Mouse (Mus musculus) bone marrow, adult 2 months (tissue): ENCODE data around the gene Ugt2b1. TPM values are rescaled to one million over a fixed set of nuclear protein-coding genes. Genes with fewer than 3 reads are reported as not detected.

Source experiments
- H3K27ac ChIP-seq: fragments of 200-500 bp; 2 replicates; pipeline ENCODE4 v1.5.1; 2012; ENCODE audit warnings: low read depth, mild to moderate bottlenecking, control low read depth, inconsistent platforms, low read length; ENCODE audit not compliant: control insufficient read depth, poor library complexity, insufficient read depth
- H3K4me1 ChIP-seq: fragments of 200-500 bp; 2 replicates; pipeline ENCODE4 v1.6.1; 2011; ENCODE audit warnings: low read length; ENCODE audit not compliant: control insufficient read depth, insufficient read depth
- H3K4me3 ChIP-seq: fragments of 200-500 bp; replicated peaks from 2 replicates; pipeline ENCODE3; 2011; ENCODE audit warnings: mild to moderate bottlenecking, low read depth, low read length, control low read depth; ENCODE audit not compliant: control insufficient read depth
- CTCF ChIP-seq: fragments of 200-500 bp; IDR thresholded peaks from 2 replicates; pipeline ENCODE4 v1.5.1; 2011; ENCODE audit warnings: low read length, control low read depth; ENCODE audit not compliant: control insufficient read depth, insufficient read depth
- POLR2A ChIP-seq: fragments of 200-500 bp; IDR thresholded peaks from 2 replicates; pipeline ENCODE4 v1.6.1; 2011; ENCODE audit warnings: low read depth, mild to moderate bottlenecking, control low read depth, low read length, borderline replicate concordance; ENCODE audit not compliant: control insufficient read depth
- WGBS: fragments of 180-500 bp; shearing (Covaris S2); methylation state at CpG from one replicate; pipeline ENCODE4 v1.1.7; 2018; 5-methylcytosine and 5-hydroxymethylcytosine counted together
- polyA plus RNA-seq: library from polyadenylated mRNA; stranded (reverse); fragments of >200 nt; gene quantifications from 2 replicates; pipeline ENCODE4 v1.2.4, GENCODE M21; 2011; ENCODE audit warnings: low replicate concordance; ENCODE audit not compliant: missing spikeins, insufficient read depth, insufficient read length

Ugt2b1 gene
- polyA plus RNA-seq, 1 experiment: 1.4 TPM

GRCm38 (mm10) chr5:86906758-86907157 is 19.6 kb downstream of the Ugt2b1 start, which contains the start of gene Ugt2b34:
Gene Ugt2b34, minus strand, starts transcription at chr5:86906937.
- no peak within 1 kb of the TSS for H3K4me3 ChIP-seq
- 61% methylated on average over 1 of the region's 1 CpGs for WGBS
- no peak within 1 kb of the TSS for H3K27ac ChIP-seq
- no peak for TF ChIP-seq CTCF
- TF ChIP-seq POLR2A: no peak
- H3K4me1 ChIP-seq: no peaks in the 10 kb centered on the region

- WGBS: 56% methylated on average over 1 of the region's 1 CpGs
- no peak for TF ChIP-seq POLR2A
- no peaks in the 10 kb centered on the region for H3K4me1 ChIP-seq
- H3K4me3 ChIP-seq: no peak overlapping the region
- H3K27ac ChIP-seq: no peak overlapping the region
Measured at GRCm38 (mm10) chr5:86889933-86890332, 36.4 kb downstream of the Ugt2b1 start.

GRCm38 (mm10) chr5:86888420-86888819 is 37.9 kb downstream of the Ugt2b1 start:
- Histone ChIP-seq H3K4me3 (no peak overlapping the region), H3K4me1 (no peaks in the 10 kb centered on the region), H3K27ac (no peak overlapping the region)
- 56% methylated on average over 1 of the region's 1 CpGs for WGBS
- TF ChIP-seq POLR2A (no peak), CTCF (no peak)

- H3K4me3 ChIP-seq: no peak overlapping the region
- 76% methylated on average over 1 of the region's 1 CpGs for WGBS
- TF ChIP-seq CTCF: no peak
- TF ChIP-seq POLR2A: no peak
- no peaks in the 10 kb centered on the region for H3K4me1 ChIP-seq
- no peak overlapping the region for H3K27ac ChIP-seq
Measured at GRCm38 (mm10) chr5:86887081-86887480, 39.2 kb downstream of the Ugt2b1 start.

- TF ChIP-seq CTCF: no peak
- no peak overlapping the region for H3K4me3 ChIP-seq
- H3K4me1 ChIP-seq: no peaks in the 10 kb centered on the region
- no peak overlapping the region for H3K27ac ChIP-seq
- 39% methylated on average over 3 of the region's 3 CpGs for WGBS
Measured at GRCm38 (mm10) chr5:86886620-86887019, 39.7 kb downstream of the Ugt2b1 start.

GRCm38 (mm10) chr5:86871877-86872276 is 54.5 kb downstream of the Ugt2b1 start:
- H3K27ac ChIP-seq: no peak overlapping the region
- H3K4me1 ChIP-seq: no peaks in the 10 kb centered on the region
- WGBS: 26% methylated on average over 1 of the region's 1 CpGs
- H3K4me3 ChIP-seq: no peak overlapping the region
- TF ChIP-seq POLR2A (no peak), CTCF (no peak)

Other genes starting within 250 kb of the Ugt2b1 start
- gene Tmprss11e, start 180.7 kb downstream of the Ugt2b1 start, polyA plus RNA-seq: not detected in 2 replicates
- 51.2 and 92.2 TPM in 2 replicates for gene Ythdc1, start 122.3 kb downstream of the Ugt2b1 start, polyA plus RNA-seq
- 0.34 and 1.4 TPM in 2 replicates for gene Ugt2b34, start 19.6 kb downstream of the Ugt2b1 start, polyA plus RNA-seq
- gene Ugt2b35, start 74.3 kb upstream of the Ugt2b1 start, polyA plus RNA-seq: 0.75 TPM in 1 of 2 replicates, not detected in the other
- gene Ugt2b36, start 166.0 kb upstream of the Ugt2b1 start, polyA plus RNA-seq: 1.0 TPM in 1 of 2 replicates, not detected in the other
- gene Ugt2b5, start 213.8 kb upstream of the Ugt2b1 start, polyA plus RNA-seq: 1.0 and 3.0 TPM in 2 replicates